Mouse (Mus musculus) hindbrain, embryonic 10.5 days (tissue): Measurements from ENCODE around the gene Ehd4. TPM values are rescaled to one million over a fixed set of nuclear protein-coding genes. Genes with fewer than 3 reads are reported as not detected.
A peak's percentile ranks its signal among the peaks of the same experiment; 100 is the strongest.

Source experiments
- DNase-seq: peaks from one replicate; pipeline ENCODE4 v3.0.0-alpha.2; 2017; ENCODE audit warnings: low spot score
- H3K27ac ChIP-seq: fragments of 300-500 bp; sonication (generic); 2 replicates; pipeline ENCODE4 v1.5.1; 2016; ENCODE audit warnings: mild to moderate bottlenecking, moderate library complexity
- H3K27me3 ChIP-seq: fragments of 300-500 bp; sonication (generic); 2 replicates; pipeline ENCODE4 v1.6.1; 2016; ENCODE audit warnings: mild to moderate bottlenecking; ENCODE audit not compliant: poor library complexity, insufficient read depth, severe bottlenecking
- H3K36me3 ChIP-seq: fragments of 300-500 bp; sonication (generic); 2 replicates; pipeline ENCODE4 v1.6.1; 2016; ENCODE audit warnings: mild to moderate bottlenecking, moderate library complexity
- H3K4me1 ChIP-seq: fragments of 300-500 bp; sonication (generic); replicated peaks from 2 replicates; pipeline ENCODE4 v1.6.1; 2016; ENCODE audit warnings: mild to moderate bottlenecking
- H3K4me3 ChIP-seq: fragments of 300-500 bp; sonication (generic); 2 replicates; pipeline ENCODE4 v1.5.1; 2016; ENCODE audit warnings: mild to moderate bottlenecking, moderate library complexity
- H3K9me3 ChIP-seq: fragments of 300-500 bp; sonication (generic); 2 replicates; pipeline ENCODE4 v1.6.1; 2016; ENCODE audit warnings: mild to moderate bottlenecking, moderate library complexity
- WGBS: fragments of 180-500 bp; shearing (Covaris S2); methylation state at CpG from one replicate; pipeline ENCODE4 v1.1.7; 2016; 5-methylcytosine and 5-hydroxymethylcytosine counted together
- polyA plus RNA-seq: library from polyadenylated mRNA; unstranded; fragments of >200 nt; fragmentation: Nextera tagmentation; extraction: Ambion mirVana; gene quantifications from 2 replicates; pipeline ENCODE4 v1.2.1, GENCODE M21; 2016

Gene Ehd4
- 24.8 and 26.5 TPM in 2 replicates for polyA plus RNA-seq

DNA sequence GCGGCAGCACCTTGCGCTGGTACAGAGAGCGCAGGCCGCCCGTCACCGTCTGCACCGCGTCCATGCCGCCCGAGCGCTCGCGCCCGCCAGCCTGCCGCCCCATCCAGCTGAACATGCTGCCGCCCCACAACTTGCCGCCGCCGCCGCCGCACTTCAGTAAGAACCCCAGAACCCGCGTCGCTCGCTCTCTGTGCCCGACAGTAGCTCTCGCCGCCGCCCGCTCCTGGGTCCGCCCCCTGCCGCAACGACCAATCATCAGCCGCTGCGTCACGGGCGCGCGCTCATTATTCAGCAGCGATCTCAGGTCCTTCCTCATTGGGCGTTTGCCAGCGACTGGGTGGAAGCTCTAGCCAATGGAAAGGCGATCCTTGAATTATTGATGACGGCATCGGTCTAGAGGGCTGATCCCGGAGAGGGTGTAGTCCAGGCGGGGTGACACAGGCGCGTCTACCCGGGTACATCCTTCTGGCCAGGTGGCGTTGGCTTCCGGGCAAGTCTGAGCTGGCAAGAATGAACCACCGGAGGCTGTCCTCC, at the start of gene Ehd4:
TSS of gene Ehd4 (minus strand) at position 246 of the 534 bp plus-strand sequence.
- H3K27ac ChIP-seq, result peak within 1 kb of the TSS; percentile 84
- WGBS, result under 1% methylated on average over 53 of the region's 53 CpGs
- H3K27me3 ChIP-seq, result peaks cover 10% of the 10 kb centered on the region; the same call in 1 of the 2 replicates
- DNase-seq, result peak; percentile 96
- H3K36me3 ChIP-seq, result no peaks in the 10 kb centered on the region
- no peaks in the 10 kb centered on the region for H3K9me3 ChIP-seq
- H3K4me3 ChIP-seq, result peak within 1 kb of the TSS; percentile 80
- H3K4me1 ChIP-seq, result peaks cover 16% of the 10 kb centered on the region

DNA sequence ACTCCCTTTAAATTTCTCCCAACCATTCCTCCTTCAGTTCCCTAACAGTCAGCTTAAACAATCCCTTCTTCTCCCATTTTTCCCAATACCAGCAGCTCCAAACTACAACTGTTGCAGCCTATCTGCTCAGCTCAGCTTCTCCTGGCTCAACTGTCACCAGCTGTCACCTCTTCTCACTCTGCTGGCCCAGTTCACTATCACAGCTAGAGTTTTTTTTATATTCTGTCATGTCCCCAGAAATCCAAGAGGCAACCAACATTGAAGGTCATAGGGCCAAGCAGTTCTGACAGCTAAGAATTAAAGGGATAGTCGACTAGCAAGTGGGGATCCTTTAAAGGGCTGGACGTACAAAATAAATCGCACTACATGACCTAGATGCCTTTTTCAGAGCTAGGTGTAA, 49.3 kb upstream of the Ehd4 start:
- Histone ChIP-seq H3K27ac (no peak overlapping the region), H3K4me1 (no peaks in the 10 kb centered on the region), H3K36me3 (no peaks in the 10 kb centered on the region), H3K4me3 (no peak overlapping the region), H3K9me3 (no peaks in the 10 kb centered on the region), H3K27me3 (no peaks in the 10 kb centered on the region)
- DNase-seq, result no peak
- 64% methylated on average over 3 of the region's 3 CpGs for WGBS

DNA sequence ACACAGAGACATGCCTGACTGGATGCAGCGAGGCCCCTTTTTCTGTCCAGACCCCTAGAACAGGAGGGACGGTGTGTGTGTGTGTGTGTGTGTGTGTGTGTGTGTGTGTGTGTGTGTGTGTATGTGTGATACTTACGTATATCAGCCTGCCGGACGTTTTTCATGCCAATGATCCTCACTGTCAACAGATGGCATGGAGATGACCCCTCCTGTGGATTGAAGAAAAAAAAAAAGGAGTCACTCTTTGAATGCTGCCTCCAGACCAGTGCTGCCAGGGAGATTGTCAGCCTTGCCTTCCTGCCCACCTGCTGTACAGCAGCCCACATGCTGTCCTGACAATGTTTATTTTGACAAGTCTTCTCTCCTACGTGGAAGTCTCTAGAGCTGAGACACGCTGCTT, 45.7 kb upstream of the Ehd4 start:
- H3K27ac ChIP-seq, result no peak overlapping the region
- no peaks in the 10 kb centered on the region for H3K36me3 ChIP-seq
- H3K4me1 ChIP-seq, result no peaks in the 10 kb centered on the region
- no peak overlapping the region for H3K4me3 ChIP-seq
- 71% methylated on average over 7 of the region's 7 CpGs for WGBS
- no peaks in the 10 kb centered on the region for H3K9me3 ChIP-seq
- H3K27me3 ChIP-seq, result no peaks in the 10 kb centered on the region
- no peak for DNase-seq

DNA sequence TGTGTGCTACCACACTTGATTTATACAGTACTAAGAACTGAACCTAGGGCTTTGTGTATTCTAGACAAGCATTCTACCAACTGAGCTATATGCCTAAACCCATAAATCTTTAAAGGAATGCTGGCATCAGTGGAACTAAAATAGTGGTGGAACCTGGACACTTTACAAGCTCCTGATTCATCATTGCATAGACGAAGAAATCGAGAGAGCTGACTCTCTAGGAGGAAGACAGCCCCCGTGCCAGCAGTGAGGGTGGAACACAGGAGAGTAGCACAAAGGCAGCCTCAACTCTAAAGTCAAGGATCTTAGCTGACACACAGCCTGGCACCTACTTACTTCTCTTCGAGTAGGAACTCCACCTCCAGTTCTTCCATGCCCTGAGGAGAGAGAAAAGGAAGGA, 33.8 kb upstream of the Ehd4 start:
- no peaks in the 10 kb centered on the region for H3K9me3 ChIP-seq
- DNase-seq, result no peak
- H3K36me3 ChIP-seq, result no peaks in the 10 kb centered on the region
- no peak overlapping the region for H3K4me3 ChIP-seq
- no peaks in the 10 kb centered on the region for H3K4me1 ChIP-seq
- H3K27ac ChIP-seq, result no peak overlapping the region
- H3K27me3 ChIP-seq, result no peaks in the 10 kb centered on the region; the same call in 1 of the 2 replicates
- WGBS, result 84% methylated on average over 4 of the region's 4 CpGs

DNA sequence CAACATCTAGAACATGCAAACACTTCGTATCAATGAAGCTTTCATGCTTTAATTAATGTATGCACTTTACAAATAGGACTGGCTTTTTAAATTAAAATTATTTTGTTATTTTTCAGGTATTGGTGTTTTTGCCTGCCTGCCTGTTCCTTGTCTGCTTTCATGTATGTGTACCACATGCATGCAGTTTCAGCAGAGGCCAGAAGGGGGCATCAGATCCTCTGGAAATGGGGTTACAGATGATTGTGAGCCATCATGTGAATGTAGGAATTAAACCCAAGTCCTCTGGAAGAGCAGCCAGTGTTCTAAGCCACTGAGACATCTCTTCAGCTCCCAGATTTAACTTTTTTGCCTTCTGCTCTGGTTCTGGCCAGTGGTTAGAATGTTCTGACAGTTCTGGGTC, 33.2 kb upstream of the Ehd4 start:
- Histone ChIP-seq H3K36me3 (no peaks in the 10 kb centered on the region), H3K4me3 (no peak overlapping the region), H3K4me1 (no peaks in the 10 kb centered on the region), H3K9me3 (no peaks in the 10 kb centered on the region), H3K27ac (no peak overlapping the region), H3K27me3 (no peaks in the 10 kb centered on the region; the same call in 1 of the 2 replicates)
- no peak for DNase-seq
- WGBS, result 89% methylated on average over 1 of the region's 1 CpGs

DNA sequence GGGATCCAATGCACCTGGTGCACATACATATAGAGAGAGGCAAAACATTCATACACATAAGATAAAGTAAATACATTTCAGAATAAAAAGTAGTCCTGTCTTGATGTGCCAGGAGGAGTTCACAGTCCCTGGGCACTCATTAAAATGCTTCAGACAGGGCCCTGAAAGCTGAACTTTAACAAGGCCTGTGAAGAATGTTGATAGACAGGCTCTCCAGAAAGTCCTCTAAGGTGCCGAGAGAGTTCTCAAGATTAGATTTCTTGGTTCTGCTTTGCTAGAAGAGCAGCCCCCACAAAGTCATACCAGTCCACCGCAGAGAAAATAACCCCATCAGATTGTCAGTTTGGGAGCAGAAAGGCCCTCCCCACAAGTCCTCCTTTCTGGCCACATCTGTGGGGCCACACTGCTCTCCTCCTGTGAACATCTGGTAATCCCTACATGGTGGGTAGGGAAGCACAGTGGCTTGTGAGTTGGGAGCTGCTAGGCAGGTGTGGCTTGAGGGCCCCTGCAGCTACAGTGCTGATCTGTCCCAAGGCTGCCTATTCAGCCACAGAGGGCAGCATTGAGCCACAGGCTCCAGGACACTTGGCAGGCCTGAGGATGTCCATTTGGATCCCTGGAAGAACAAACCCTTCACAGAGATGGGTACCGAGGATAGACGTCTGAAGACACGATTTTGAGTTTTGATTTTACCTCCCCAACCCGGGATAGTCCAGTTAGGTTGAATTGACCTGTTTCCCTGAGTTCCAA, 31.3 kb upstream of the Ehd4 start:
- 82% methylated on average over 6 of the region's 6 CpGs for WGBS

DNA sequence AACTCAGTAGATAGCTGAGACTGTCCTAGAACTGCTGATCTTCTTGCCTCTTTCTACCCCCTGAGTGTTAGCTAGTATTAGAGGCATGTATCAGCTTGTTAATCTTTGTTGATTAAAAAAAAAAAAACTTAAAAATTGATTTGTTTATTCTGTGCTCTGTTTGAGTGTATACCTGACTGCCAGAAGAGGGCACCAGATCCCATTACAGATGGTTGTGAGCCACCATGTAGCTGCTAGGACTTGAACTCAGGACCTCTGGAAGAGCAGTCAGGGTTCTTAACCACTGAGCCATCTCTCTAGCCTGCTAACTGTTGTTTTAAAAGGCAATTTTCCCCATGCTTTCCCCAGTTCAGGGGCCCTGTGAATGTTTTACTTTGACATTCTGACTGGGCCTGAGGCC, 24.5 kb upstream of the Ehd4 start:
- Histone ChIP-seq H3K36me3 (no peaks in the 10 kb centered on the region), H3K27me3 (no peaks in the 10 kb centered on the region; the same call in 1 of the 2 replicates), H3K4me3 (no peak overlapping the region), H3K9me3 (no peaks in the 10 kb centered on the region), H3K27ac (no peak overlapping the region), H3K4me1 (no peaks in the 10 kb centered on the region)
- DNase-seq, result no peak

More for the DNA sequence above, 31.3 kb upstream of the Ehd4 start:
- Histone ChIP-seq H3K27me3 (no peaks in the 10 kb centered on the region; the same call in 1 of the 2 replicates), H3K9me3 (no peaks in the 10 kb centered on the region), H3K36me3 (no peaks in the 10 kb centered on the region), H3K27ac (no peak overlapping the region), H3K4me3 (no peak overlapping the region), H3K4me1 (no peaks in the 10 kb centered on the region)
- no peak for DNase-seq

DNA sequence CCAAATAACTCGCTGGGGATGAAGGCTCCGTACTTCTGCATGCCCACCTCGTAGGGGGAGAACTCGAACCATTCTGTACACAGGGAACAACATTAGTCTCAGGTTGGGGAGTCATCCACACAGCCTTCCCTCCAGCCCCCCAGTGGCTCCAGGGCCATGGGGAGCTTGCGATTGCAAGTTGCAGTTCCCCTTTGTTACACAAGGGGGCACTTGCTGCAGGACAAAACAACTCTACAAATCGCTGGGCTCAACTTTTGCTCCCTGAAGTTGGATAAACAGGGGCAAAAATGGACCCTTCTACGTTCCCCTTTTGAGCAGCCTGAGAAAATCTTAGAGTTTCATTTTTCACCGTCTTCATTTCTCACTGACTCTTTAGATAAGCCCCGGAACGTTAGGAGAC, 19.3 kb upstream of the Ehd4 start:
- Histone ChIP-seq H3K27me3 (no peaks in the 10 kb centered on the region), H3K27ac (no peak overlapping the region), H3K9me3 (no peaks in the 10 kb centered on the region), H3K36me3 (no peaks in the 10 kb centered on the region), H3K4me3 (no peak overlapping the region), H3K4me1 (no peaks in the 10 kb centered on the region)
- peak; percentile 53 for DNase-seq
- 29% methylated on average over 10 of the region's 10 CpGs for WGBS

DNA sequence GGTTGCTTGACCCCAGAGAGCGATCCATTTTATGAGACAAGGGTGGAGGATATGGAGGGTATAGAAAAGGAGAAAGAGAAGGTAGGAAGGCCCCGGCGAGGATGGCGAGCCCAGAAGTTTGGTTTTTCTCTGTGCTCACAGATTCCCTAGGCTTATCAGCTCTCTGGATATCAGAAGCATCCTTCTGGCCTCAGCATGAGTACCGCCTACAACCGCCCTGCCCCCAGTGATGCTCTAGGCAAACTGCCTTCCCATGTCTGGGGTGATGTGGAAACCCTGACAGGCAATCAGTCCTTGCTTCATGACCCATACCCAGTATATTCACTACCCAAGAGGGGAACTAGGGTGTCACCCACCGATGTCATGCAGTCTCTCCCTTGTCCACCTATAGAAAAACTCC, 17.0 kb upstream of the Ehd4 start:
- H3K4me3 ChIP-seq, result no peak overlapping the region
- WGBS, result 91% methylated on average over 7 of the region's 7 CpGs
- H3K27ac ChIP-seq, result no peak overlapping the region
- DNase-seq, result no peak
- no peaks in the 10 kb centered on the region for H3K36me3 ChIP-seq
- H3K27me3 ChIP-seq, result no peaks in the 10 kb centered on the region
- no peaks in the 10 kb centered on the region for H3K9me3 ChIP-seq
- no peaks in the 10 kb centered on the region for H3K4me1 ChIP-seq

DNA sequence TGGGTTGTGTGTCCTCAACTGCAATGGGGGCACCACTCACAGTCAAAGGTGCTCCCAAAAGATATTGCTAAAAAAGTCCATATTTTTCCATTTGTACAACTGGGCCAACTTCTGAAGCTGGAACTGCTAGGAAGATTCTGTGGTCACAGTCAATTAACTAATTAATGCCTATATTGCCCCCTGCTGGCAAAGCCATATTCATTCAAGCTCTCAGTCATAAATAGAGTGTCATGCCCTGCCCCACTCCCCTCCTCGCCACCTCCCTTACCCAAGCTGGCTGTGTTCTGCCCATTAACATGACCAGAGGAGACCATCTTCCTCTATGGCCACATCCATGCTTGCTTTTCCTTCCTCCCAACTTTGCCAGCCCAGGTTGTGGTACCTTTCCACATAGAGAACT, 16.3 kb upstream of the Ehd4 start:
- 68% methylated on average over 1 of the region's 1 CpGs for WGBS
- no peaks in the 10 kb centered on the region for H3K4me1 ChIP-seq
- no peak for DNase-seq

DNA sequence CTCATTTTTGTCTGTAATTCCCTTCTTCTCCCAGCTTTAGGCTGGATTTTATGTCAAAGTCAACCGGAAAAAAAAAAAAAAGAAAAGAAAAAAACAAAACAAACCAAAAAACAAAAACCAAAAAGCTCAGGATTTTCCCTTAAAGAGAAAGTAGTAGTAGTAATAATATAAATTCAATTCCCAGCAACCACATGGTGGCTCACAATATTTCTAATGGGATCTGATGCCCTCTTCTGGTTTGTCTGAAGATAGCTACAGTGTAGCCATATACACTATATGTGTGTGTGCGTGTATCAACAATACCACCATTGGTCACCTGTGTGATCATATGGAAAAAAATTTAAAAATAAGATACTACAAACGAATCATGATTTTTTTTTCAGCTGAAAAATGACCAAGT, 15.0 kb upstream of the Ehd4 start:
- H3K4me3 ChIP-seq, result no peak overlapping the region
- WGBS, result 82% methylated on average over 3 of the region's 3 CpGs
- no peak overlapping the region for H3K27ac ChIP-seq
- H3K4me1 ChIP-seq, result no peaks in the 10 kb centered on the region
- no peaks in the 10 kb centered on the region for H3K36me3 ChIP-seq
- H3K27me3 ChIP-seq, result no peaks in the 10 kb centered on the region
- no peak for DNase-seq
- no peaks in the 10 kb centered on the region for H3K9me3 ChIP-seq

More for the DNA sequence above, 16.3 kb upstream of the Ehd4 start:
- H3K4me3 ChIP-seq, result no peak overlapping the region
- H3K36me3 ChIP-seq, result no peaks in the 10 kb centered on the region
- no peaks in the 10 kb centered on the region for H3K9me3 ChIP-seq
- H3K27me3 ChIP-seq, result no peaks in the 10 kb centered on the region
- no peak overlapping the region for H3K27ac ChIP-seq

DNA sequence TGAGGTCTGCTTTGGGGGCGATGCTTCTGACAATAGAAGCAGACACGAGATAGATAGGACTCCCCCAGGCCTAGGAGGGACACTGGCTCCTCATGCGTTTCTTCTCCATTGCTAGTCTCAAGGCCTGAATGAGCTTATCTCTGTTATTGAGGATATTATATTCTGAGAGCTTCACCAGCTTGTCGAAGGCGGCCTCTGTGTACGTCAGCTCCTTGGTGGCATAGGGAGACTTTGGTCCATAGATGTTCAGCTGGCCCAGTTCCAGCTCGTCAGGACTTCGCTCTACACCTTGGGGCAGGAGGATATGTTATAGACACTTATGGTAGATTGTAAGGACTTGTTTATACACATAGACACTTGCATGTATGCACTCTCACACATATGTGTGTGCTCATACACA, 13.4 kb upstream of the Ehd4 start:
- 92% methylated on average over 8 of the region's 8 CpGs for WGBS
- Histone ChIP-seq H3K36me3 (no peaks in the 10 kb centered on the region), H3K27ac (no peak overlapping the region), H3K9me3 (no peaks in the 10 kb centered on the region), H3K4me3 (no peak overlapping the region), H3K4me1 (no peaks in the 10 kb centered on the region), H3K27me3 (no peaks in the 10 kb centered on the region)
- DNase-seq, result no peak

DNA sequence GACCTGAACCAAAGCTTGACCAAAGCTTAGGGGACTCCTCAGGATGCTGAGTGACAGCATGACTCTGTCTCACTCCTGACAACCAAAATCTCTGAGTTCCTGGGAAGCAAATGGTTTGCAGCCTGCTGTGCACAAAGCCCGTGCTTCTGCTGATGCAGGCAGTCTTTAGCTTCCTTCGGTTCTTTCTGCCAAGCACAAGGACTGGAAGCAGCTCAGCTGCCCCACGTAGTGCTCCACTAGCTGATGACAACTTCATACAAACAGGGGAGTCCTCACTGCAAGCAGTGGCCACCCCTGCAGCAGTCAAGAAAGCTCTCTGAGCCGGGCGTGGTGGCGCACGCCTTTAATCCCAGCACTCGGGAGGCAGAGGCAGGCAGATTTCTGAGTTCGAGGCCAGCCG, 11.1 kb upstream of the Ehd4 start:
- Histone ChIP-seq H3K36me3 (no peaks in the 10 kb centered on the region), H3K4me1 (no peaks in the 10 kb centered on the region), H3K27ac (no peak overlapping the region), H3K4me3 (no peak overlapping the region), H3K27me3 (no peaks in the 10 kb centered on the region), H3K9me3 (no peaks in the 10 kb centered on the region)
- 80% methylated on average over 10 of the region's 10 CpGs for WGBS
- DNase-seq, result no peak
